In genomic region chr2:122789730-122790129, GRCm38 (mm10) we compare ENCODE assay signal across 14 mouse cellular contexts.
"Had no signal": no experiment of that assay in that cellular context is flagged by ENCODE, and none has a peak within 500 bp of the region (broad histone marks: within the 10 kb centered on the region; RNA-seq: fewer than 3 reads in every experiment).

No protein-coding gene starts in this region.

- H3K36me3 ChIP-seq: liver, embryonic 15.5 days; lung, embryonic 15.5 days; neural tube, embryonic 12.5 days; neural tube, embryonic 15.5 days; stomach, embryonic 15.5 days had no signal

- H3K4me1 ChIP-seq: liver, embryonic 15.5 days; lung, embryonic 15.5 days; neural tube, embryonic 12.5 days; neural tube, embryonic 15.5 days; stomach, embryonic 15.5 days had no signal

- H3K4me3 ChIP-seq: layer of hippocampus, adult 2 months; left cerebral cortex, adult 2 months; liver, embryonic 15.5 days; lung, embryonic 15.5 days; neural tube, embryonic 12.5 days; neural tube, embryonic 15.5 days; stomach, embryonic 15.5 days had no signal

- DNase-seq: layer of hippocampus, postnatal 36 days; midbrain, embryonic 14.5 days; retina, postnatal 1 day; right cerebral cortex, postnatal 25 days; spleen, adult 18-20 months had no signal

- H3K9ac ChIP-seq: liver, embryonic 15.5 days; lung, embryonic 15.5 days; neural tube, embryonic 12.5 days; neural tube, embryonic 15.5 days; stomach, embryonic 15.5 days had no signal

- H3K27ac ChIP-seq: layer of hippocampus, adult 2 months; left cerebral cortex, adult 2 months; liver, embryonic 15.5 days; lung, embryonic 15.5 days; neural tube, embryonic 12.5 days; neural tube, embryonic 15.5 days; stomach, embryonic 15.5 days had no signal

- H3K27me3 ChIP-seq: liver, embryonic 15.5 days; lung, embryonic 15.5 days; neural tube, embryonic 12.5 days; neural tube, embryonic 15.5 days; stomach, embryonic 15.5 days had no signal

- H3K9me3 ChIP-seq: liver, embryonic 15.5 days; lung, embryonic 15.5 days; neural tube, embryonic 12.5 days; neural tube, embryonic 15.5 days; stomach, embryonic 15.5 days had no signal

- H3K4me2 ChIP-seq: liver, embryonic 11.5 days; liver, embryonic 15.5 days; lung, embryonic 15.5 days; midbrain, embryonic 11.5 days; neural tube, embryonic 12.5 days; neural tube, embryonic 15.5 days; stomach, embryonic 15.5 days had no signal
